Mouse (Mus musculus) layer of hippocampus, postnatal 14 days (tissue): ENCODE results near the gene Shtn1. TPM values are rescaled to one million over a fixed set of nuclear protein-coding genes. Genes with fewer than 3 reads are reported as not detected.

Source experiments
- DNase-seq, 2 experiments: peaks; one replicate each; pipeline ENCODE4 v3.0.0; 2021 to 2022; ENCODE audit warnings: low spot score in 2 of 2, mixed read lengths in 1 of 2
- total RNA-seq, 2 experiments: library from RNA; stranded (reverse); gene quantifications; 2 replicates each; pipeline ENCODE4 v1.2.3; 2021

The Shtn1 gene
- total RNA-seq, 2 experiments from 2014 or later: 39.3 to 39.7 TPM

- peak in 1 of 2 experiments; percentile 46 for DNase-seq
These were observed 23.0 kb downstream of the Shtn1 start for GRCm38 (mm10) chr19:59052783-59053490.

DNA sequence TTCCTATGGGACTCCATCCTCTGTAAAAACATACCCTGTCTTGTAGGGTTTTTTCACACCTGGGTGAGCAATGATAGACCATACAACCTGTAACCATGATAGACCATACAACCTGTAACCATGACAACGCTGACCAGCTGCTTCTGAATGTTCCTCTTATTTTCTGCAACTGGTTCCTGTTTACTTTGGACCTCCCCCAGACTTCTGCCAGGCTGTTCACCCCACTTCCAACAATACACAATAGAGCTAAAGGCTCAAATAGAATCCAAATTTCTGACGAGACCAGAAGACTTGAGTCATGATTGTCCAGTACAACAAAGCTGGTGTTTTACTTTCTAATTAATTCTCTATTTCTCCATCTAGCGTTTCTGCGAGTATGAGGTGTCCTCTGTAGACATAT, 23.8 kb downstream of the Shtn1 start:
- DNase-seq: no peak

- no peak for DNase-seq
These were observed 24.3 kb downstream of the Shtn1 start for GRCm38 (mm10) chr19:59051622-59052021.

DNA sequence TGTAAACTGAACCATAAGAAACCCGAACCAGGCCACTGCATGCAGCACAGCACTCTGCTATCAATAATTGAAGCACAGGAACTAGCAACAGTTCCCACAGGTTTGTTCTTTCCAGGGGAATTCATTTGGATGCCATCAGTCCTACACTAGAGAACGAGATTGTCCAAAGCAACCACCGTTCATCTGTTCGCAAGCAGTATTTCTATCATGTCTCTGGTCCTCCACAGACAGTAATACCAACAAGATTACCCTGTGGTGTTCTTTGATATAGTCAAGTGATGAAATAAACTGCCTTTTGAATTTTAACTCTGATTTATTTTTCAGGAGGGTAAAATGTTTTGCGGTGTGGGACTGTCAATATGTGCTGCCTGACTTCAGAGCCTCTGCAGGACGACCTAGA, 27.0 kb downstream of the Shtn1 start:
- no peak for DNase-seq

DNA sequence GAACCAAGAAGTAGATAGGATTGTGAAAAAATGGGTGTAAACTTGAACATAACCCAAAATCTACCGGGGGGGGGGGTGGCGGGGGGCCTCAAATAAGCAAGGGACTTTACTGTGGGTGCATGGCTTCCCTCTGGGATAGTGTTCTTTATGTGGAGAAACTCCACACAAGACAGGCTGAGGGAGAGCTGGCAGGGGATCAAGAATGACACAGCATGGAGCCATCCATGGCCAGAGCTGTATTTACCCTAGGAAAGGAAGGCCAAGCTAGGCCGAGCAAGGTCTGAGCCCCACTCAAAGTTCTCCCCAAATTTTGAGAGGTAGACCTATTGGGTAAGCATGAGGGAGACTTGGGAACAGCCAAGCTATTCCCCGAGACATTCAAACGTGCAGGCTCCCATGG, 28.4 kb downstream of the Shtn1 start:
- no peak for DNase-seq

DNA sequence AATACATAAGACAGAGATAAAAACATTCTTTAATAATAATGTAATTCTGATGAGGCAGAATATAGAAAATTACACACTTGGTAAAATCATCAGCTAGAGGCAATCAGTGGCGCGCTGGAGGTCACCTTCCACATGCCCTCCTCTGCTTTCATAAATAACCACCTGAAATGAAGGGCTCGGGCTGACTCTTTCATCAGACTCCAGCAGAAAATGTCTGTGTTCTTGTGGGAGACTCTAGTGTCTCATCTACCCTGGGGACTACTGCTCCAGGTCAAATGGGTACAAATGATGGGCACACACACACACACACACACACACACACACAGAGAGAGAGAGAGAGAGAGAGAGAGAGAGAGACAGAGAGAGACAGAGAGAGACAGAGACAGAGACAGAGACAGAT, 34.8 kb downstream of the Shtn1 start:
- DNase-seq: no peak

- DNase-seq: no peak
These were observed 37.1 kb downstream of the Shtn1 start for GRCm38 (mm10) chr19:59038793-59039192.

GRCm38 (mm10) chr19:59036811-59037210, 39.1 kb downstream of the Shtn1 start:
- DNase-seq: no peak

GRCm38 (mm10) chr19:59033241-59033640, 42.7 kb downstream of the Shtn1 start:
- DNase-seq: no peak

DNA sequence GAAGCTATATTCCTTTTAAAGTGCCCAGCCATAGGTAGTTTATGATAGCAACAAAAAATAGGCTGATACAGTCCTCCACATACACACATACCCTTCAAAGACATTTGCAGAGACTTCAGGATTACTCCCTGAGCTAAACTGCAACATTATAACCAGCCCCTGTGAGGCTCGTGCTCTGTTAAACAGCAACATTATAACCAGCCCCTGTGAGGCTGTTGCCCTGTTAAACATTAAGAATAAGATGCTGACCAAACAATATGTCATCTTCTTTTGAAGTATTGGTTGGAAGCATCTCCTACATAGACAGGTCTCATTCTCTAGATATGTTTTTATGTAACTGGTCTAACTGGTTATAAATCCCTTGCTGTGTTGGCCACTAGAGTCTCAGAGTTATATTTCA, 45.7 kb downstream of the Shtn1 start:
- no peak for DNase-seq

GRCm38 (mm10) chr19:59029011-59029410, 46.9 kb downstream of the Shtn1 start:
- DNase-seq: no peak

- DNase-seq: peak; percentile 40 to 72
These were observed 47.8 kb downstream of the Shtn1 start for GRCm38 (mm10) chr19:59028130-59028529.

DNA sequence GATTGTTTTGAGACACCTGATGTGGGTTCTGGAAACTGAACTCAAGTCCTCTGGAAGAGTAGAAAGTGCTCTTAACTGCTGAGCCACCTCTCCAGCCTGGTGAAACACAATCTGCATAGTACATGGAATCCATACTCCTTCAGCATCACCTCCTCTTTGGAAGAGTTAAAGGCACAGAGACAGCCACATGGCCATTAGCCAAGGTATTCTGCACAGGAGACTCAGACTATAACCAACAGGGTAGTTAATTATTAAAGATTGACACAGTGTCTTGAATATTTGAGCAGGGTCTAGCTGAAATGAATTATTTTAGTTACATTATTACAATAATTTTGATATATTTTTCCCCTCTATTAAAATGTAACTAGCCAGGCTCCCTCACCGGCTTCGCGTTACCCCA, 52.0 kb downstream of the Shtn1 start:
- no peak for DNase-seq

- DNase-seq: no peak
These were observed 54.3 kb downstream of the Shtn1 start for GRCm38 (mm10) chr19:59021644-59022043.

GRCm38 (mm10) chr19:59010802-59011201, 65.1 kb downstream of the Shtn1 start:
- DNase-seq: peak in 1 of 2 experiments; percentile 15

DNA sequence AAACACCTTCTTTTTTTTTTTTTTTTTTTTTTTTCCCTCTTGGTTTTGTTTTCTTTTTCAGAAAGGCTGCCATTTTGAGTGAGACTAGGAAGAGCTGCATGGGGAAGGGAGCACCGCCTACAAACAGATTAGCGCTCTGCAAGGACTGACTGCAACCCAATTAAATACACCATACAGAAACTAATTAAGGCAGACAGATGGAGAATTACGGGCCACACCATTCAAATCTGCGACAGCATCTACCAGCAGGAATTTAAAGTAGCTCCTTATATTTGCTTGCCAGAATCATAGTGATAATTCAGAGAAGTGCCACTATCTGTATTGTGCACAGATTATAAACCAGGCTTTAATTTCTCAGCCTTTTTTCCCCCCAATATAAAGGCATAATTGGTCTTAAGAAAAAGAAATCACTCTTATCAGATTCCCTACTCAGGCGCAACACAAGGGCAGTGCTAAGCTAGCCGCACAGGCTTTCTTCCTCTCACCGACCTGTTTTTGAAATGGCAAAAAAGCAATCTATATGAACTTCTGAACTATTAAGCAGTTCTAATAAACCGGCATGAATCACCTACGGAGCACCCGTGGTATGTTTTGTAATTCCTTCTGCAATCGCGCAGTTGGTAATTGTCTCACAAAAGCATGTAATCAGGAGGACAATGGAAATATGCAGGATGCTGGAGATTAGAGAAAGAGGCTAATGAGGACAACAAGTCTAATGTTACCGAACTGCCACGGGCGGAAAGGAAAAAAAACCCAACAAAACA, 69.1 kb downstream of the Shtn1 start:
- DNase-seq: peak in 1 of 2 experiments; percentile 81

DNA sequence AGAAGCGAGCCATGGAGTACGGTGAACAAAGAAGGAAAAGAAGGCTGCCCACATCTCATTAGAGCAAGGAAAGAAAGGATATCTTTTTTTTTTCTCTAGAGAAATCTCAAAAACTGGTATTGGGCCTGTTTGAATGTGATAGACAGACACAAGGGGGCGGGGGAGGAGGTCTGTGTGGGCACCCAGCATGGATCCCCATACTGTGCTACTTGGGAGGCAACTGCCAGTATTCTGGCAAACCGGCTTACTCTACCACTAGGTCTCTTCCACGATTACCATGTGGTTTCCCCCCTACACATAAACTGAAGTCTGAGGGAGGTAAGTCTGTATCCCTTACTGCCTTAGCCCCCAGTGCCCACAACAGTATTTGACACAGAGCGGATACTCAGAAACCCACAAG, 73.1 kb downstream of the Shtn1 start:
- peak in 1 of 2 experiments; percentile 34 for DNase-seq

DNA sequence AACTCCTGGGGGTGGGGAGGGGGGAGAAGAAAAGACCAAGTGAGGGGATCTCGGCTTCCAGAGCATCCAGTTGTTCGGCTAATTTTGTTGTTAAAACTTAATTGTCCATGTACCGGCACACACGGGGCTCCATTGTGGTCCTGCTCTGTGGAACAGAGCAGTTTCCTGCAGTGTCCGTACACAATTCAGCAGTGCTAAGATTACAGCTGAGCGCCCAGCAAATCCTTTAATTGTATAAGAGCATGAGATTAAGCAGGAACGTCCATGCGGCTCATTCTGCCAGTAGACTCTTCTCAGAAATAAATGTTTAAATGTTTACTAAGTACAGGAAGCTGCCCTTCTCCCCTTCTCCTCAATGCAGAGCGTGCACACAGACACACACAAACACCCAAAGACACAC, 94.3 kb downstream of the Shtn1 start:
- DNase-seq: no peak

- no peak for DNase-seq
These were observed 95.9 kb downstream of the Shtn1 start for GRCm38 (mm10) chr19:58980056-58980440.

DNA sequence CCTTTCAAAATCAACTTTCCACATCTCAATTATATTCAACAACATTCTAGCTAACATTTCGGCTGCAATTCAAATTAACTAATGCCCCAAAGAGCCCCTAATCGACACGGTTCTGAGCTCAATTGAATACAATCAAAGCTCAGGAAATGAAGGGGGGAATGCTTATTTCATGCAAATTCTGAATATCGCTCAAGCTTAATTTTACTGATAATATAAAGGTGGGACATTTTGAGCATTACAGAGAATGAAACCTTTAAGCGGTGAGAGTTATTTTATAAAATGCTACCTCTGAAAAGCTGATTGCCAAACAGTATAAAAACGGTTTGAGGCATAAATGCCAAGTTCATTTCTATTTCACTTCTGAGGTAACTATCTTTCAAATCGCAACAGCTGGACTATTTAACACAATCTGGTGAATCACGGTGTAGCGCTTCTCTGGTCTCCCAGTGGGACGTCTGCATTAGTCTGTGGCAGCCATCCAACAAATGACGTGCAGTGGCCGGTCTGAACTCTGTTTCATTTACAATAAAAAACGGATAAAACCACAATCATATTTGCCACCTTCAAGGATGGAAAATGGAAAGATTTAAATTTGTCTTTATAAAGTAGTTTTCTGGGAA, 96.4 kb downstream of the Shtn1 start:
- DNase-seq: no peak

GRCm38 (mm10) chr19:58978401-58979171, 97.3 kb downstream of the Shtn1 start:
- DNase-seq: peak; percentile 33 to 39
